Mouse (Mus musculus) lung, embryonic 16.5 days (tissue): ENCODE measurements at regions not wholly inside any gene's neighbourhood (a gene's known extent, or its start where the extent isn't known, plus 50 kb on each side); places are given as distances from the start of the nearest gene placed in this dataset.

ENCODE experiments used
- ATAC-seq: fragments of 200-750 bp; cut with Nextera tagmentation; 2 replicates; pipeline ENCODE4 v1.8.0; 2017; ENCODE audit warnings: low read depth, mild to moderate bottlenecking, moderate library complexity
- H3K27ac ChIP-seq: fragments of 300-500 bp; sonication (generic); 2 replicates; pipeline ENCODE4 v1.5.1; 2014; ENCODE audit warnings: mild to moderate bottlenecking, control low read depth, low read length
- H3K27me3 ChIP-seq: fragments of 300-500 bp; sonication (generic); 2 replicates; pipeline ENCODE4 v1.6.1; 2014; ENCODE audit warnings: low read depth, low read length, mixed read lengths; ENCODE audit not compliant: control insufficient read depth, insufficient read depth
- H3K36me3 ChIP-seq: fragments of 300-500 bp; sonication (generic); 2 replicates; pipeline ENCODE4 v1.6.1; 2014; ENCODE audit warnings: low read length; ENCODE audit not compliant: control insufficient read depth, insufficient read depth
- H3K4me1 ChIP-seq: fragments of 300-500 bp; sonication (generic); replicated peaks from 2 replicates; pipeline ENCODE4 v1.6.1; 2014; ENCODE audit warnings: low read length, mixed read lengths; ENCODE audit not compliant: control insufficient read depth, insufficient read depth
- H3K4me2 ChIP-seq: fragments of 300-500 bp; sonication (generic); 2 replicates; pipeline ENCODE4 v1.6.1; 2014; ENCODE audit warnings: low read depth, low read length, control low read depth
- H3K4me3 ChIP-seq: fragments of 300-500 bp; sonication (generic); 2 replicates; pipeline ENCODE4 v1.5.1; 2014; ENCODE audit warnings: mild to moderate bottlenecking, low read length, control low read depth
- H3K9ac ChIP-seq: fragments of 300-500 bp; sonication (generic); 2 replicates; pipeline ENCODE4 v1.6.1; 2014; ENCODE audit warnings: low read length, control low read depth
- H3K9me3 ChIP-seq: fragments of 300-500 bp; sonication (generic); 2 replicates; pipeline ENCODE4 v1.6.1; 2016; ENCODE audit warnings: low read length; ENCODE audit not compliant: control insufficient read depth
- WGBS: fragments of 180-500 bp; shearing (Covaris S2); extraction: QIAGEN DNeasy Blood & Tissue Kit; methylation state at CpG from one replicate; pipeline ENCODE4 v1.1.7; 2014; 5-methylcytosine and 5-hydroxymethylcytosine counted together

- Histone ChIP-seq H3K4me2 (no peak overlapping the region), H3K9me3 (no peaks in the 10 kb centered on the region), H3K4me1 (no peaks in the 10 kb centered on the region), H3K27ac (no peak overlapping the region), H3K4me3 (no peak overlapping the region), H3K9ac (no peak overlapping the region), H3K36me3 (no peaks in the 10 kb centered on the region), H3K27me3 (no peaks in the 10 kb centered on the region)
- ATAC-seq = peak; percentile 23; the same call in 1 of the 2 replicates
- WGBS = 39% methylated on average over 2 of the region's 2 CpGs
Observed at GRCm38 (mm10) chr16:12731588-12731987, 377.9 kb upstream of the Ercc4 start.

- Histone ChIP-seq H3K27me3 (no peaks in the 10 kb centered on the region), H3K9me3 (no peaks in the 10 kb centered on the region), H3K4me1 (no peaks in the 10 kb centered on the region), H3K4me2 (no peak overlapping the region), H3K9ac (no peak overlapping the region), H3K36me3 (no peaks in the 10 kb centered on the region), H3K4me3 (no peak overlapping the region), H3K27ac (no peak overlapping the region)
- no peak for ATAC-seq
Observed at GRCm38 (mm10) chr16:12742472-12742871, 367.0 kb upstream of the Ercc4 start.

- ATAC-seq = no peak
- no peaks in the 10 kb centered on the region for H3K4me1 ChIP-seq
- H3K4me2 ChIP-seq = no peak overlapping the region
- no peaks in the 10 kb centered on the region for H3K27me3 ChIP-seq
- WGBS = 89% methylated on average over 3 of the region's 3 CpGs
- no peak overlapping the region for H3K9ac ChIP-seq
- no peaks in the 10 kb centered on the region for H3K36me3 ChIP-seq
- H3K4me3 ChIP-seq = no peak overlapping the region
- H3K27ac ChIP-seq = no peak overlapping the region
- no peaks in the 10 kb centered on the region for H3K9me3 ChIP-seq
Observed at GRCm38 (mm10) chr16:12753181-12753580, 356.3 kb upstream of the Ercc4 start.

GRCm38 (mm10) chr16:12754361-12754760 lies 355.1 kb upstream of the Ercc4 start:
- Histone ChIP-seq H3K4me1 (no peaks in the 10 kb centered on the region), H3K9me3 (no peaks in the 10 kb centered on the region), H3K9ac (no peak overlapping the region), H3K4me2 (no peak overlapping the region), H3K27ac (no peak overlapping the region), H3K27me3 (no peaks in the 10 kb centered on the region), H3K36me3 (no peaks in the 10 kb centered on the region), H3K4me3 (no peak overlapping the region)
- ATAC-seq = no peak

- Histone ChIP-seq H3K4me2 (no peak overlapping the region), H3K36me3 (no peaks in the 10 kb centered on the region), H3K4me1 (no peaks in the 10 kb centered on the region), H3K4me3 (no peak overlapping the region), H3K27me3 (no peaks in the 10 kb centered on the region), H3K27ac (no peak overlapping the region), H3K9ac (no peak overlapping the region), H3K9me3 (no peaks in the 10 kb centered on the region)
- 86% methylated on average over 4 of the region's 4 CpGs for WGBS
- no peak for ATAC-seq
Observed at GRCm38 (mm10) chr16:12758594-12758993, 350.9 kb upstream of the Ercc4 start.

GRCm38 (mm10) chr16:12764166-12764565 lies 345.3 kb upstream of the Ercc4 start:
- Histone ChIP-seq H3K36me3 (no peaks in the 10 kb centered on the region), H3K4me2 (no peak overlapping the region), H3K4me1 (no peaks in the 10 kb centered on the region), H3K9me3 (no peaks in the 10 kb centered on the region), H3K9ac (no peak overlapping the region), H3K27me3 (no peaks in the 10 kb centered on the region), H3K27ac (no peak overlapping the region), H3K4me3 (no peak overlapping the region)
- 96% methylated on average over 1 of the region's 1 CpGs for WGBS
- ATAC-seq = no peak

GRCm38 (mm10) chr16:12764608-12765007 lies 344.9 kb upstream of the Ercc4 start:
- Histone ChIP-seq H3K27ac (no peak overlapping the region), H3K4me1 (no peaks in the 10 kb centered on the region), H3K9me3 (no peaks in the 10 kb centered on the region), H3K4me2 (no peak overlapping the region), H3K36me3 (no peaks in the 10 kb centered on the region), H3K9ac (no peak overlapping the region), H3K27me3 (no peaks in the 10 kb centered on the region), H3K4me3 (no peak overlapping the region)
- 52% methylated on average over 1 of the region's 1 CpGs for WGBS
- ATAC-seq = no peak

DNA sequence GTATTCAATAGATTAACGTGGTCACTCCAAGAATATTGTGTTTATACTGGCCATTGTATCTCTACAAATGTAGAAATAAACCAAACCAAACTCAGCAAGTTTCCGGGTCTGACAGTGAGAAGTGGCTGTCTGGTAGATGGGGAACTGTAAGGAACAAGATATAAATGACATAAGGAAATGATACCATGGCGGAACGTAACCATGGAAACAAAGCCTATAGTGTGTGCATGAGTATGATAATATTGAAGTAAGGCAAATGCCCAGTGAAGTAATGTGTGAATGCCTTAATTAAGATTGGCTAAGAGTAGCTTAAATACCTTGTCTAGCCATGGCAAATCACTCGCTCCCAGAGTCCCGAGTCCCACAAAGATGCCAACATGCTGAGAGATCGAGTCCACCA lies 342.6 kb upstream of the Ercc4 start:
- Histone ChIP-seq H3K4me1 (no peaks in the 10 kb centered on the region), H3K4me3 (no peak overlapping the region), H3K9ac (no peak overlapping the region), H3K27ac (no peak overlapping the region), H3K9me3 (no peaks in the 10 kb centered on the region), H3K4me2 (no peak overlapping the region), H3K27me3 (no peaks in the 10 kb centered on the region), H3K36me3 (no peaks in the 10 kb centered on the region)
- WGBS = 86% methylated on average over 7 of the region's 7 CpGs
- no peak for ATAC-seq

DNA sequence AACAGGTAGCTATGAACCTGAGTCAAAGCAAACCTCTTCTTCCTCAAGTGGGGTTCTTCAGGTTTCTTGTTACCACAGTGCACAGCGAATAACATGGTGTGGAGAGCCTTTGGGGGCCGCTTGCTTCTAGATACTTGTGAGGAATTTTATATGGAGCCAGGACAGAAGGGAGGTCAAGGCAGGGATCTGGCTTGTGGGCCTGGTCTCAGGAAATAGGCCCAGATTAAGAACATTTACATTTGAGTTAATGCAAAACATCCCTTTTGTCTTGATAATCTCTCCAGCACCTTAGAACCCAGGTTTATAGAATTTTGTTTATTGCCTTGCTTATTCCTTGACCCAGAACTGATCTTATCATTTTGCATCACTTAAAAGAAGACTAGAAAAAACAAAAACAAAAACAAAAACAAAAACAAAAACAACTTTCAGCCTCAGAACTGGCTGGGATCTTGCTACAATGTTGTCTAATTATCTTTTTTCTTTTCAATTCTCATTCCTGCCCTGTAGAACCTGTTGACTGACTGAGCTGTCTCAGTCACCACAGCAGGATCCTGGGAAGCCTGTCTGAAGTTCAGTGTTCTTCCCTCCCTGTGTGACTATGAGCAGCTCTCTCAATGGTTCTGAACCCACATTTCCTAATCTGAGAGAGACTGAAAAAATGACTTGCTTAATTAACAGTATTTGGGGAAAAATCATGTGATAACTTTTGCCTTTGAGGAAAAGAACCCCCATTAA lies 341.2 kb upstream of the Ercc4 start:
- H3K9ac ChIP-seq = no peak overlapping the region
- no peaks in the 10 kb centered on the region for H3K27me3 ChIP-seq
- no peaks in the 10 kb centered on the region for H3K9me3 ChIP-seq
- H3K4me2 ChIP-seq = no peak overlapping the region
- no peak for ATAC-seq
- H3K4me1 ChIP-seq = no peaks in the 10 kb centered on the region
- WGBS = 70% methylated on average over 2 of the region's 2 CpGs
- H3K36me3 ChIP-seq = no peaks in the 10 kb centered on the region
- H3K27ac ChIP-seq = no peak overlapping the region
- H3K4me3 ChIP-seq = no peak overlapping the region

GRCm38 (mm10) chr16:12770482-12770881 lies 339.0 kb upstream of the Ercc4 start:
- 80% methylated on average over 5 of the region's 5 CpGs for WGBS

More at GRCm38 (mm10) chr16:12770482-12770881, 339.0 kb upstream of the Ercc4 start:
- no peak overlapping the region for H3K4me2 ChIP-seq
- no peak overlapping the region for H3K27ac ChIP-seq
- H3K4me3 ChIP-seq = no peak overlapping the region
- H3K9ac ChIP-seq = no peak overlapping the region
- ATAC-seq = no peak
- H3K4me1 ChIP-seq = no peaks in the 10 kb centered on the region
- H3K36me3 ChIP-seq = no peaks in the 10 kb centered on the region
- no peaks in the 10 kb centered on the region for H3K9me3 ChIP-seq
- H3K27me3 ChIP-seq = no peaks in the 10 kb centered on the region
